In the genomic region with DNA sequence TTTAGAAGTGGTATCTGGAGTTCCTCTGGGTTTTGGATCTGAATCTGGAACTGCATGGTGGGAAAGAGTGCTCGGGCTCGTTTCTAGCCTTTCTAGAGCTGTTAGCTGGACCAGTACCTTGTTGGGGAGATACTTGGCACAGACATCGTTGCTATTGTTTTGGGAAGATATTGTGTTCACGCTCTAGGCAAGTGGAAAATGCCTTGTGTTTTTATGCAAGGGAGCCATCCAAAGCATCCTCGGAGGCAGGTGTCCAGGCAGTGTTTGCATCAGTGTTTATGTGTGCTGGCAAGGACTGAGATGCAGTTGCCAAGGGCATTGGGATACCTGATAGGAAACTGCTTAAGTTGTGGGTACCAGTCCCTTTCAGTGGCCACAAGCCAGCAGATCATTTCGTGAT, we compare ENCODE assay signal across 9 mouse cellular contexts. TPM values are rescaled to one million over a fixed set of nuclear protein-coding genes. Genes with fewer than 3 reads are reported as not detected.
DNase-seq lines count a peak whose midpoint lies in the region; ATAC-seq lines count a peak whose summit lies in the region.
"Had no signal": no experiment of that assay in that cellular context is flagged by ENCODE, and none has a peak within 500 bp of the region (broad histone marks: within the 10 kb centered on the region; RNA-seq: fewer than 3 reads in every experiment).

No protein-coding gene starts in this region.

- H3K27ac ChIP-seq in forebrain, embryonic 15.5 days (replicated peaks), result 0 out of 2 replicates have a peak overlapping the region, but pooled peaks have one; percentile 85
- H3K27ac ChIP-seq in liver, embryonic 16.5 days (ENCODE audit: low read length), result no peak overlapping the region
- H3K27ac ChIP-seq: macrophage had no signal

- no peaks in the 10 kb centered on the region for H3K36me3 ChIP-seq in forebrain, embryonic 15.5 days
- H3K36me3 ChIP-seq in liver, embryonic 16.5 days (ENCODE audit: control insufficient read depth, insufficient read depth), result no peaks in the 10 kb centered on the region

- peak overlapping the region; percentile 96 for H3K9ac ChIP-seq in forebrain, embryonic 15.5 days (replicated peaks)
- no peak overlapping the region for H3K9ac ChIP-seq in liver, embryonic 16.5 days (ENCODE audit: low read depth, low read length)

- ATAC-seq in forebrain, embryonic 15.5 days (replicated peaks), result no peak
- no peak for ATAC-seq in liver, embryonic 16.5 days (ENCODE audit: low read depth)

- DNase-seq in embryo, embryonic 10 days (ENCODE audit: low spot score), result peak; percentile 14
- DNase-seq in embryo, embryonic 11 days, result no peak
- DNase-seq in brain, adult 2 months (ENCODE audit: low read depth, low spot score), result peak; percentile 81
- DNase-seq in spleen, postnatal 4 days (ENCODE audit: low spot score in 2 of 2), result no peak
- no peak for DNase-seq in ovary, postnatal 14 days (ENCODE audit: low spot score)
- no peak for DNase-seq in lung, adult 18-20 months

- peak overlapping the region; percentile 90 for H3K4me3 ChIP-seq in forebrain, embryonic 15.5 days
- H3K4me3 ChIP-seq in liver, embryonic 16.5 days (ENCODE audit: low read depth, low read length), result no peak overlapping the region

- H3K27me3 ChIP-seq in forebrain, embryonic 15.5 days, result no peaks in the 10 kb centered on the region
- peaks cover 27% of the 10 kb centered on the region for H3K27me3 ChIP-seq in liver, embryonic 16.5 days (ENCODE audit: control insufficient read depth, insufficient read depth, low read depth, low read length)

- H3K4me1 ChIP-seq in forebrain, embryonic 15.5 days, result peaks cover 25% of the 10 kb centered on the region
- H3K4me1 ChIP-seq in liver, embryonic 16.5 days (ENCODE audit: control insufficient read depth, low read depth, low read length), result no peaks in the 10 kb centered on the region; the same call in 1 of the 2 replicates

- peak overlapping the region; percentile 60 for H3K4me2 ChIP-seq in forebrain, embryonic 15.5 days (replicated peaks)
- H3K4me2 ChIP-seq in liver, embryonic 16.5 days (ENCODE audit: low read depth, low read length), result peak overlapping the region; percentile 76

- WGBS in forebrain, embryonic 15.5 days, result 8% methylated on average over 6 of the region's 6 CpGs
- WGBS in liver, embryonic 16.5 days (ENCODE audit: insufficient replicate concordance), result 34% methylated on average over 6 of the region's 6 CpGs

- no peaks in the 10 kb centered on the region for H3K9me3 ChIP-seq in forebrain, embryonic 15.5 days
- H3K9me3 ChIP-seq in liver, embryonic 16.5 days (replicated peaks; ENCODE audit: control insufficient read depth, low read length), result no peaks in the 10 kb centered on the region

RNA-seq across cellular contexts. Expression of gene Rnf182, which starts 1.0 kb away (rescaled TPM):
- polyA plus RNA-seq in forebrain, embryonic 15.5 days (2015; fragmentation: Nextera tagmentation; extraction: Ambion mirVana), result 47.8 and 50.8 TPM in 2 replicates
- not detected in 2 replicates for polyA plus RNA-seq in liver, embryonic 16.5 days (2015; fragmentation: Nextera tagmentation; extraction: Ambion mirVana)
- polyA plus RNA-seq: macrophage had no signal

RNA-seq across cellular contexts. Expression of gene Mcur1, which starts 56.6 kb away (rescaled TPM):
- 7.5 and 8.6 TPM in 2 replicates for polyA plus RNA-seq in forebrain, embryonic 15.5 days (2015; fragmentation: Nextera tagmentation; extraction: Ambion mirVana)
- 4.9 and 5.4 TPM in 2 replicates for polyA plus RNA-seq in liver, embryonic 16.5 days (2015; fragmentation: Nextera tagmentation; extraction: Ambion mirVana)

Comparison
In these comparisons a context has a peak if more than half of its experiments do, and no peak if none do; other contexts are left out.
1. DNase-seq: peak in embryo, embryonic 10 days (single experiment) and brain, adult 2 months (single experiment); none in embryo, embryonic 11 days (single experiment), spleen, postnatal 4 days (0 of 2), ovary, postnatal 14 days (single experiment) and lung, adult 18-20 months (0 of 2).
2. RNA of gene Rnf182, which starts 1.0 kb away (polyA plus RNA-seq): 47.8 to 50.8 TPM in forebrain, embryonic 15.5 days; not detected in liver, embryonic 16.5 days; every median in the first group is over 10 times any median in the second.